Mouse (Mus musculus) spleen, postnatal 10 days (tissue): ENCODE results near the gene Usp12.

ENCODE experiments used
- DNase-seq, 2 experiments: peaks; one replicate each; pipeline ENCODE4 v3.0.0; 2021 to 2022; ENCODE audit warnings: low spot score in 2 of 2

Gene Usp12

DNA sequence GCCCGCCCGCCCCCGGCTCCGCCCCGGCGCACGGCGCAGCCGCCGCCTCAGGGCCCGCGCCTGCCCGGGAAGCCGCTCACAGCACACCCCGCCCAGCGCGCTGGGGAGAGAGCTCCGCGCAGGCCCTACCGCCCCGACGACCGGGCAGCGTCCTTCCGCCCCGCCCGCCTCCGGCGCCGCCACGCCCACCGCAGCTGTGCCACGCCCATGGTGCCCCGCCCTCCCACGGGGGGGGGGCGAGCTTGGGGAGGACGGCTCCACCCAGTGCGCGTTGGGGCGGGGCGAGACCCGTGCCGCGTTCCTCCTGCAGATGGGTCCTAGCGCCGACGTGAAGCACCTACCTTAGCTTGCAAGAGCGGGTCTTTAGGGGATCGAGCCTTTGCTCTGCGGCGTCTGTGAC is at the start of gene Usp12:
Gene Usp12, minus strand, starts transcription at position 154 of the 400 bp plus-strand sequence.
- peak; percentile 98 for DNase-seq

DNA sequence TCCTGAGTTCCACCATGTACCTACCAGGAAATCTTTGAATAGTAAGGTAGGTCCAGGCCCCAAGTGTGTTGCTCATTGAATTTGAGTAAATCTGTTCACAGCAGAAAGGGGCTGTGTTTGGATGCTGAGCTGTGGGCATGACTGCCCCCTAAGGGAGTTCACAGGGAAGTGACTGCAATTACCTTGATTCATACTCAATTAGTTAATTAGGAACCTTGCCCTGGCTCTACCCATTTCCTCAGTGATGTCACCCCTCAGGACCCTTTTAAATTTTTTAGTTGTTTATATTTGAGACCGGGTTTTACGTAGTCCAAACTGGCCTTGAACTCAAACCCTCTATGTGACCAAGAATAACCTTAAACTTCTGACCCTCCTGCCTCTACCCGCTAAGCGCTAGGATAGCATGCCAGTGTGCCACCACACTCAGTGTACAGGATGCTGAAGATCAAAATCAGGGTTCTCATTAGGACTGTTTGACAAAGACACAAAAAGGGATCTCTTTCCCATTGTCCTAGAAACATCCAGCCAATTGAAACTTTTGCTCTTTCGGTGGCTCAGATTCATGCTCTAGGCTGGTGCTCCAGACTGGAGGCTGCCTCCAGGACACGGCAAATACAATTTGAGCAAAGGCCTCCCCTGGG is 49.6 kb upstream of the Usp12 start:
- DNase-seq = no peak

DNA sequence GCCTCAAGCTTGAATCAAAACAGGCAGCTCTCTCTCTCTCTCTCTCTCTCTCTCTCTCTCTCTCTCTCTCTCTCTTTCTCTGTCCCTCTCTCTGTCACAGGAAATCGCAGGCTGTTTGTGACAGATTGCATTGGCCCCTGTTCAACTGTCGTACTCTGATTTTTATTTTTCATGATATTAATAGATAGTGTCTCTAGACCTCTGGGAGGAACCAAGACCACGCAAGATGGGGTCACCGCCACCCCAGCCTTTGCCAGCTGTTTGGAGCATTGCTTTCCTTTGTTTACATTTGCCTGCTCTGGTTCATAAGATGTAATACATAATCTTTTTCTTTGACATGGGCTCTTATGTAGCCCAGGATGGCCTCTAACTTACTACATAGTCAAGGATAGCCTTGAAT is 47.2 kb upstream of the Usp12 start:
- no peak for DNase-seq

DNA sequence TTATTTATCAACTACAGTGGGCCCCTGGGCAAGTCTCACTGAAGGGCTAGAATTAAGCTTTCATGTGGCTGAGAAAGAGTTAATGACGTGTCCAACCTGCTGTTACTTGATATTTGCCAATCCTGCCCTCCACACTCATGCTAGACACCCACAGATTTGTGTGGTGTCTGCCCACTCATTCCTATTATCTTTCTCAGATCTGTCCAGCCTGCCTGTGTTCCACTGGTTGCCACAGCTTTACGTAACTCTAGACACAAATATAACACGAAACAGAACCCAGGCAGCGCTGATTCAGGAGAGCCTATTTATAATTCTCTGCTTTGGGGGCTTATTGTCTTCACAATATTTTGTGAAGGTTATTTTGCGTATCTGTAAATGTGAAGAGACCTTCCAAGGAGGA is 46.5 kb upstream of the Usp12 start:
- no peak for DNase-seq

DNA sequence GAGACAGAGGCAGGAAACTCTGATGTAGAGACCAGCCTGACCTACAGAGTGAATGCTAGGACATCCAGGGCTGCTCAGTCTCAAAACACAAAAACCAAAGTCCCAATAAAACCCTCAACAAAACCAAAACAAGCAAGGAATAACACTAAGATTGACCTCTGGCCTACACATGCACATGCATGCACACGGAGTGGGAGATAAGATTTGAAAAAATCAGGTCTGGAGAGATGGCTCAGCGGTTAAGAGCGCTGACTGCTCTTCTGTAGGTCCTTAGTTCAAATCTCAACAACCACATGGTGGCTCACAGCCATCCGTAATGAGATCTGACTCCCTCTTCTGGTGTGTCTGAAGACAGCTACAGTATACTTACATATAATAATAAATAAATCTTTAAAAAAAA is 45.6 kb upstream of the Usp12 start:
- DNase-seq = no peak

DNA sequence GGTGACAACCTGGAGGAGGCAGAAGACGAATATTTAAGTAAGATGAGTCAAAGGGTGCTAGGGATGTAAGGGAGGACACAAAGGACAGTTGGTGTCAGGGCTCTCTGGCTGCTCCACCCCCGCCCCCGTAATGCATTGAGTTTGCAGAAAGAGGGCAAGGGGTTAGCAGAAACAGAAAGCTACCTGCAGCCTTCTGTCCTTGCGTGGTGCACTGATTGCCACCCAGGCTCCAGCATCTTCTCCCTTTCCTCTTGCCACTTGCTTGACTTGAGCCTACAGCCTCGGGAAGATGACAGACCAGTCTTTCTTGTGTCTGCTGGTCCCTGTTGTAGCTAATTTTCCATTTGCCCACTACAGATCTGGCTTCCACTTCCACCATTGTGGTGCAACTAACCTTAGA is 45.0 kb upstream of the Usp12 start:
- DNase-seq = no peak

DNA sequence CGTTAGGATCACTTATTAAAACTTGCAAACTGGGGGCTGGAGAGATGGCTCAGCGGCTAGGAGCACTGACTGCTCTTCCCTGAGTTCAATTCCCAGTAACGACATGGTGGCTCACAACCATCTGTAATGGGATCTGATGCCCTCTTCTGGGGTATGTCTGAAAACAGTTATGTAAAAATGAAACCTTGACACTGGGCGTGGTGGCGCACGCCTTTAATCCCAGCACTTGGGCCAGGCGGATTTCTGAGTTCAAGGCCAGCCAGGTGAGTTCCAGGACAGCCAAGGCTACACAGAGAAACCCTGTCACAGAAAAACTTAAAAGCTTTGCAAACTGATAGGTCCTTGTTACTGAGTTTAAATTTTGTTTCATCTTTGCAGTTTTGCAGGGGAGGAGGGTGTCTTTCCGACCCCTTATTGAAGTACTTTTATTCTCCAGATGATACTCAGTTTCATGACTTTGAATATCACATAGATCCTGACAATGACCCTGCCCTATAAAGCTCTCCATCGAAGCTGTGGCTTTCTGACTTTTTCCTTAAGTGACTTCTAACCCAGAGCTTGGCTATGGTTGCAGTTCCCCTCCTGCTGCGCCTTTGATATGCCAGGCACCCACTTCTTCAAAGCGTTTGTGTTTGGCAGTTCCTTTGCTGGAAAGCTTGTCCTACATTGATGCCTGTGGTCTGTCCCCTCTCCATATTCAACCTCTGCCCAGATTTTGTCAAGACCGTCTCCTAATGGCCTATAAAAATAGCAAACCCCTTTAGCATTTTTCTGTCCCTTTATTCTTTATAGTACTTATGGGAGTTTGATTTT is 44.2 kb upstream of the Usp12 start:
- no peak for DNase-seq

DNA sequence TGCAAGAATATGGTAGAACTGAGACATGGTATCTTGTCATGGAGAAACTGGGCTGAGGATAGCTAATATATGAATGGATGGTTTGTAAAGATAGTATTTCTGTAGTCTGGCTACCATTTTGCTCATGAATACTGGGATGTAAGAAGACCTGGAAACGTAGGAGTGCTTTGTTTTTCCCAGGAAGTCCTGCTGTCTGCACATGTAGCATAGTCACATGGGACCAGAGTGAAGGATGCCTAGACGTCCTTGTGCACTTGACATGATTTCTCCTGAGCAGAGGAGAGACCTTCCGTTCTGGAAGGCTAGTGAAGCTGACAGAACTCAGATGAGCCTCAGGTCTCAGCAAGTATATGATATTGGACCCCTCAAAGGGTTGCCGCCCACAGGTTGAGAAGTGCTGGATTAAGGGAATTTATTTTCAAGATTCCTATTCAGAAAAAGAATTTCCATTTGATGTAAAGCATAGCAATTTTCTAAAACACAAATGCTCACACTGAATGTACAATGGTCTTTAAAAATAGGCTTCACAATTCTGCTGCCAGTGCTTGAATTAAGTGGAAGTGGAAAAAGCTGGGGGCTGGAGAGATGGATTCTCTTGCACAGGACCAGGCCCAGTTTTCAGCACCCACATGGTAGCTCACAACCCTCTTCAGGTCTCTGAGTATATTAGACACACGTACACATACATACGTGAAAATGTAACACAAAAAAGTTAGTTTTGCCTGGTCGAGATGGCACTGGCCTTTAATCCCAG is 43.3 kb upstream of the Usp12 start:
- no peak for DNase-seq

DNA sequence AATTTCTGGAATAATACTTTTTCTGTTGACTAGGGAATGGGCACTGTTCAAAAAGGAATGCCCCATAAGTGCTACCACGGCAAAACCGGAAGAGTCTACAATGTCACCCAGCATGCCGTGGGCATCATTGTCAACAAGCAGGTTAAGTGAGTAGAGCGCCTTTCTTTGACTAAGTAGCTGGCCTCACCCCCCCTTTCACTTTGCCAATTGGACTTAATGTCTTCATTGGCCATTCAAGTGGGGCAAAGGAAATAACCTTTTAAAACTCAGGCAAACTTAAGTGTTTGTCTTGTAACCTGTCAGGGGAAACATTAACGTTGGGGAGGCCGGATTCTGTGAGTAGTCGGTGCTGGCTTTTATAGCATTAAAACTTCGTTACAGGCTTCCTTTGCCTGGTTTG is 40.2 kb upstream of the Usp12 start:
- no peak for DNase-seq

DNA sequence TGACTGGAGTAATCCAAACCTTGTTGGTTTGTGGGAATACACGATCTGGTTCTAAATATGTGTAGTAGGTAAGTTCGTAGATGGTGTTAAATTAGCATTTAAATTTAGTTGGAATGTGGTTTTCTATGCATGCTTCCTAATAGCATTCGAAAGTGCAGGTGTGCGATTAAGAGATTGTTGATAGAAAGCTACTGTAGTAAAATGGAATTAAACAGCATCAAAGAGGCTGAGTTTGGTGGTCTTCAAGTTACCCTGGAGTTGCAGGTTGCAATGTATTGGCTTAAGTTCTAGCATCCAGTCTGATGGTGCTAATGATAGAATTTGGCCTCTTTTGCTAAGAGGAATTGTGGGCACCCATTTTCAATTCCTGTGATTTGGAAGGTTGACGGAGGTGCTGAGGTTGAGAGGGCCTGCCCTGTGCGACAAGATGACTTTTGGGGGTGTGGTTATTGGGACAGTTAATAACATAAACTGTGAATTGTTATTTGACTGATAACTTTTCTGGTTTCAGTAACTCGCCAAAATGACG is 38.9 kb upstream of the Usp12 start:
- DNase-seq = no peak

DNA sequence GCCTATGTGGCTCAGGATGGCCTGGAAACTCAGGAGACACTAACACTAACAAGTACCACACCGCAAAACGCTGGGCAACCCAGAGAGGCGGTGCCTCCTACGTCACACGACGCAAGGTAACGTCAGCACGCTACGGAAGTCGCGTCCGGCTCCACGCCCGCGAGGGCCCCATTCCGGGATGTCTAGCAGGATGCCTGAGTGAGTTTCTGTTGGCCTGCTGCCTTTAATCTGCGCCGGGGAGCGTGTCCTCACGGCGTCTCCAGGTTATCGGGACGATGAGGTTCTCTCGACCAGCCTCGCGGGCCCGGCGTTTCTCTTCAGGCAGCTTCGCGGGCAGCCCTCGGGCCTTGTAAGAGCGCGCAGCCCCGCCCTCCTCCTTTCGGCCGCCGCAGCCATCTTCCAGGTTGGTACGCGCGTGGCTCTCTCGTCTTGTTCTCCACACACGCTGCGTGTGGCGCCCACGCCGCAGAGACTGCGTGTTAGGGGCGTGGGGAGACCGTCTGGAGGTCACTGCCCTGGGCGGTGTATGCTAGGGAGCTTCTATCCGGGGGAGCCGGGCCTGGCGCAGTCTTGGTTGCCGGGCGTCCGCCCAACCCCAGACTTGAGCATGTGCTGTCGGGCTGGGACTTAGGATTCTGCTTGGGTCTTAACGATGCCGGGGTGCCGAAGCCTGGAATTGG is 38.1 kb upstream of the Usp12 start, which contains the start of gene Rpl21:
Gene Rpl21, plus strand, starts transcription at position 122 of the 680 bp plus-strand sequence.
- peak; percentile 95 to 100 for DNase-seq

DNA sequence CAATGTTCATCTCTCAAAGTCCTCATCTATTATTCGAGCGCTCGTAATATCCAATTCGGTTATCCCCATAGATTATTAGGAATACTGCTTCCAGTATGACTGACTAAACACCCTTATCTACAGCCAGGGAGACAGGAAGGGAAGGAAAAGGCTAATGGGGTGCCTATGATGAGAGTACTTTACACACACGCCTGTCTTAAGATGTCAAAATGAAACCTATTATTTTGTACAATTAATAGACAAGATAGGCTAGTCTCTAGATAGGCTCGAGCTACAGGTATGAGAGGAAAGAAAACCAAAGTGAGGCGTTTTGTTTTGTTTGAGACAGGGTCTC is 37.6 kb upstream of the Usp12 start:
- no peak for DNase-seq

DNA sequence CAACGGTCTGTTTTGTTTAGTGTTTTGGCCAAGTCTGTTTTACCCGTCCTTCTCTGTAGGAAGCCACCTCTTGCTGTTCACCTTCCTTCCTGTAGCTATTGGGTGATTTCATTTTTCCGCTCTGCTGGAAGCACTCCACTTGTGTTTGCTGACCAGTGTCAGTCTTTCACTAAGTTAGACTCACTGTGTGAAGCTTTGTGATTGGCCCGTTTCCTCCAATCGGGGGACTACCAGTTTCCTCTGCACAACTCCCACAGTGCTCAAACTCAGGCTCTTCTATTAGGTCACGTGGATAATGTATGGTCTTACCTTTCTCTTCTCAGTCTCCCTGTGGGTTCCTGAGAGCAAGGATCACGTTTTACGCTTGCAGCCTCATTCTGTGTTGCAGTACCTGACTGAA is 34.7 kb upstream of the Usp12 start:
- peak; percentile 26 to 46 for DNase-seq

DNA sequence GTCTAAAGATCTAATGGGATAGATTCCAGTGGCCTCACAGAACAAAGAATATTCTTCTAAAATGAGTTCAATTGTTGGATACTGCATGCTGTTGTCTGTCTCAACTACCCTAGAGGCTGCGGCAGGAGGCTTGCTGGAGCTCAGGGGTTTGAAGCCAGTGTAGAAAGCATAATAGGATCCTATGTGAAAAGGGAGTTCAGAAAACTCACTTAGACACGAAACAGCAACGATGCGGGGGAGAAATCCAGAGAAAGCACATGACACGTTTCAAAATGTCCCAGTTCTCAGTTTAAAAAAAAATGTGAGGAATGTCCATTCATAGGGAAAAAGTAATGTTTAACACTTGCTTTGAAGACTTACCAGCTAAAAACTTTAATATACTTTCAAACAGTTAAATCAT is 28.2 kb upstream of the Usp12 start:
- DNase-seq = no peak

DNA sequence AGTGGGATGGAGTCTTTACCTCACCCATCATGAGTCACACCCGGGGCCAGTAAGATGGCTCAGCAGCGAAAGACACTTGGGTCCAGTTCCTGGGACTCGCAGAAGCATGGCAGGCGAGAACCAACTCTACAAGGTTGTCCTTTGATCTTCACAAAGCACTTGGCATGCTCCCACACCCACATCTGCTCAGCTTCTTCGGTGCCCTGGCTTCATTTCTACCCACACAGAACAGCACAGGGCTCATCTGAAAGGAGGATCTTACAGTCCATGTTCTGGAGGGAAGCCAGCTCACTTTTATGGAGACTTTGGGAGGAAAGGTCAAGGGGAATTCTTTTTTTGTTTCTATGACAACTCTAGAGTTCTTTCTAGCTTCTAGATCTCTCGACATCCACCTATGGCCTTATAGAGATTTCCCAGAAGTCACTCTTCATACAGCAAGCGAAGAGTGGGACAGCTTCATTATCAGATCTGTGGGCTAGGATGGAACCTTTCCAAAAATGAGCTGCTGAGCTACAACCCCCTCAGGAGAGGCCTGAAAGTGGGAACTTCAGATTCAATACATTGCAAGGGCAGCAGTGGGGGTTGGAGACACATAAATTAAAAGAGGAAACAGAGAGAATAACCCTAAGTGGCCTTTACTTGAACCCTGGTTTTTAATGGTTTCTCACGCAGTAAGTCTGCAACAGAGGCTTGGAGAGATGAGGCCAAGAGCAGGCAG is 24.3 kb upstream of the Usp12 start:
- DNase-seq = no peak

DNA sequence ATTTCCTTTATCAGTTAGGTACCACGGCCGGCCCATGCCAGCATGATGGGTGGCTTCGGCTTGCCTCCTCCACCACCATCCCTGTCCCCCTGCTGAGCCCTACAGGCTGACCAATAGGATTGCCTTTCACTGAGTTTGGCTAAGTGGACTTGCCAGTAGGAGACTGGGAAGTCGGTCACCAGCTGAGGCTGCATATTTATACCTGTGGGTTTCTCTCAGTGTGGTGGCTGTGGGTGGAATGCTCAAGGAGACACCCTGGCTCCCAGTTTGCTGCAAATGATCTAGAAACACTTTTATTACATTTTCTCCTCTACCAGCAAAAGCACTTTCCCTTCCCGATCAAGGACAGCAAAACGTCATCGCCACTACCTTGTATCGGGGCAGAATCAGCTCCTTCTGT is 22.8 kb upstream of the Usp12 start:
- no peak for DNase-seq

DNA sequence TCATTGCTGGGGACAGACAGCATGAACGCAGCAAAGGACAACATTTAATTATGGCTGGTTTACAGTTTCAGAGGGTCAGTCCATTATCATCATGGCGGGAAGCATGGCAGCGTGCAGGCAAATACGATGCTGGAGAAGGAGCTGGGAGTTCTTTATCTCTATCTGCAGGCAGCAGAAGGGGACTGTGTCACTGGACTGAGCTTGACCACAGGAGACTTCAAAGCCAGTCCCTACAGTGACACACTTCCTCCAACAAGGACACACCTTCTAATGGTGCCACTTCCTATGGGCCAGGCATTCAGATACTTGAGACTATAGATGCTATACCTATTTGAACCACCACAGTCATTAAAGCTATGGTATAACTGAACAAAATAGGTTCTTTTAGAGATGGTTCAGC is 20.6 kb upstream of the Usp12 start:
- DNase-seq = no peak

DNA sequence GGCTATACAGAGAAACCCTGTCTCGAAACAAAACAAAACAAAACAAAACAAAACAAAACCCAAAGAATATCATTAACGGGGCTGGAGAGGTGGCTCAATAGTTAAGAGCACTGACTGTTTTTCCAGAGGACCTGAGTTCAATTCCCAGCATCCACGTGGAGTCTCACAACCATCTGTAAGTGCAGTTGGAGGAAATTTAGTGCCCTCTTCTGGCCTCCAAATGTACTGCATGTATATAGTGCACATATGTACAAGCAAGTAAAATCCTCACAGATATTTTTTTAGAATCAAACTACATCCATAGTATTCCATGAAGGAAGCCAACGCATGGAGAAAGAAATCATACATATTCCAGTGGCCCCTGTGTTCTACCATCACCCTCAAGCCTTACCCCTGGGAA is 18.6 kb upstream of the Usp12 start:
- DNase-seq = no peak

DNA sequence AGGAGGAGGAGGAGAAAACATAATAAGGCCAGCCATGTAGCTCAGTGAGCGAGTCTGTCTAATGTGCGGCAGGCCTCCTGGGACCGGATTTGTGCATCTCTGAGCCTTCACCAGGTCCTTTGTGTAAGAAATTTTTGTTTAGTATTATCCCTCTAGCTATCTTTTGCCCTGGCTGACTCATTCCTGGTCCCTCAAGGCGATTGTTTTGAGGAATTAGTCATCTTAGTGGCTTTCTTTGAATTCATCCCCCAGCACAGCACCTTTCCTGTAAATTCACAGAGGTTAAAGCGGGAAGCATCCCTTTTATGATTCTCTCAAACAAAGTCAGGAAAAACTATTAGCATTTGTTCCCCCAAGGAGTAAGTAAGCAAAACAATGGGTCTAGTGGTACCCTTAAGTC is 18.1 kb upstream of the Usp12 start:
- DNase-seq = no peak

DNA sequence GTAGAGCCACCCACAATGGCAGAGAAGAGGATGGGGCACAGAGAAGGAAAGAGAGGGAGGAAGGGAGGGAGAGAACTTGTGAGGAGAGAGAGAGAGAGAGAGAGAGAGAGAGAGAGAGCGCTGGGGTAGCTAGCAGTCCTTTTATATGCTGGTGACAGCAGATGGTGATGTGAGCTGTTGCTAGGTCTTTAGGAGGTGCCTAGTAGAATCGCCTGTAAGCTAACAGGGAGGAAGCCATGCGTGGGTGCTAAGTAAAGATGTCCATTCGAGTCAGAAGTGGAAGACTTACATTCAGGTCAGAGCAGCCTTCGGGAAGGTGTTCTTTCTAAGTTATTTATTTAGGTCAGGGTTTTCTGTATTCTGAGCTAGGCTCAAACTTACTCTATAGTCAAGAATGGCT is 15.1 kb upstream of the Usp12 start:
- no peak for DNase-seq

DNA sequence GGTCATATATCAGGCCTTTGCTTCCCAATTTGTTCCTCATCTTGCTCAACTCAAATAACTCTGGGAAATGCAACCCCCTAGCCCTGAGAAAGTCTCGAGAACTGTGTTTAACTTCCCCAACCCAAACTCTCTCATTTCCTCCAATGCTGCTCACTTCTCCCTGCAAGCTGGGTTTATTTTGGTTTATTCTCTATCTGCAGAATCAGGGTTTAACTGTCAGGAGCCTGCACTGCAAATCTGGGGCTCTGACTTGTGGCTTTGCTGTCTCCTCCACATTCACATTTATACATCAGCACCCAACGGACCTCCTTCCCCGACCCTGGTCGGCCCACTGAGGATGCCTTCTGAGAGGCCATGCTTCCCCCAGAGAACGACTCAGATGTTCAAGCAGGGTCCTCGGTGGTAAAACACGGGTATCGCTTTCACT is 11.2 kb upstream of the Usp12 start:
- no peak for DNase-seq
